Mouse (Mus musculus) embryonic fibroblast, embryonic 13.5 days (primary cell): ENCODE measurements around the gene Slc5a11.

Experiments used
- CTCF ChIP-seq: IDR thresholded peaks from 2 replicates; pipeline ENCODE4 v1.5.1; 2011; ENCODE audit warnings: mild to moderate bottlenecking, control low read depth, low read length, moderate library complexity, borderline replicate concordance; ENCODE audit not compliant: insufficient read depth
- POLR2A ChIP-seq: IDR thresholded peaks from 2 replicates; pipeline ENCODE4 v1.6.1; 2011; ENCODE audit warnings: low read depth, mild to moderate bottlenecking, control low read depth, low read length, moderate library complexity

DNA sequence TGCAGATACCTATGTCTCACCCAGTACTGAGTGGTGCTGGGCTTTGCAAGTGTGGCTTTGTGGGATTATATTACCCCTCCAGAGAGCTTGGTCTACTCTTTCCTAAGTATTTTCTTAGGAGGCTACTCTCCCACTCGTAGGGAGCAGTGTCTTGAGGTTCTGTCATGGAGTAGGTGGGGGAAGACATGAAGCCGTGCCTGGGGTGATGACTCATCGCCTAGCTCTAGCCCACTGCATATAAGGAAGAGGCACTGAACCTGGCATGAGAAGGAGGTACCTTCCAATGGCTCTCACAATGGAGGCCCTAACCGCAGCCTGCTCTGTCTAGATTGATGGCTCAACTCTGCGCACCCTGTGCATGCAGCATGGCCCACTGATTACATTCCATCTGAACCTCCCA lies 22.8 kb upstream of the Slc5a11 start:
- no peak for TF ChIP-seq CTCF
- no peak for TF ChIP-seq POLR2A
